Comparison of ENCODE assay signal across 8 mouse cellular contexts in the genomic region with DNA sequence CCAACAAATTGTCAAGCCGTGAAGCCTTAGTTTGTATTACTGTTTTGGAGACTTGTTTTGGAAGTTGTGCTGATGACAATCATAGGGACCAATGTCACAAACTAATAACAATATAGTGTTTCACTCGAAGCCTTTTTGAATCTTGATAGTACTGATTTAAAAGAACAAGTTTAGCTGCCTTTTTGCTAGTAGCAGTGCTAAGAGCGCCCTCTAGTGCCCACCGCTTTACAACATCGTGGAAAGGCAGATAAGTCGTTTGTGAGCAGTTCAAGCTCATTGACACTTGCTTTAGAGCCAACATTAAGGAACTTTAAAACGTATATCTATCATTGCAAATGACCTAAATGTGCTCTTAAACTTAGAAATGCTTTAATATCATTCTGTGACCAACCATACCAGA.
DNase-seq lines count a peak whose midpoint lies in the region; ATAC-seq and TF ChIP-seq lines count a peak whose summit lies in the region.

No protein-coding gene starts in this region.

- H3K9ac ChIP-seq in forebrain, postnatal 0 days, result no peak overlapping the region
- H3K9ac ChIP-seq in limb, embryonic 11.5 days (ENCODE audit: low read length), result no peak overlapping the region

- no peaks in the 10 kb centered on the region for H3K36me3 ChIP-seq in forebrain, postnatal 0 days (ENCODE audit: insufficient read depth)
- H3K36me3 ChIP-seq in limb, embryonic 11.5 days (ENCODE audit: control insufficient read depth, insufficient read depth, low read length), result no peaks in the 10 kb centered on the region

- H3K4me3 ChIP-seq in forebrain, postnatal 0 days (ENCODE audit: low read depth, low read length), result no peak overlapping the region
- H3K4me3 ChIP-seq in limb, embryonic 11.5 days (ENCODE audit: low read depth, low read length), result no peak overlapping the region

- H3K4me2 ChIP-seq in forebrain, postnatal 0 days (ENCODE audit: low read depth), result peak overlapping the region; percentile 29
- H3K4me2 ChIP-seq in limb, embryonic 11.5 days (ENCODE audit: low read depth, severe bottlenecking), result no peak overlapping the region

- H3K27me3 ChIP-seq in forebrain, postnatal 0 days (ENCODE audit: insufficient read depth, low read length), result no peaks in the 10 kb centered on the region
- no peaks in the 10 kb centered on the region for H3K27me3 ChIP-seq in limb, embryonic 11.5 days (ENCODE audit: control insufficient read depth, insufficient read depth, low read length)

- H3K27ac ChIP-seq in forebrain, postnatal 0 days (ENCODE audit: low read depth, low read length), result no peak overlapping the region
- no peak overlapping the region for H3K27ac ChIP-seq in limb, embryonic 11.5 days (replicated peaks; ENCODE audit: low read depth, low read length)

- DNase-seq in spleen, postnatal 10 days (ENCODE audit: low spot score in 2 of 2), result peak; percentile 4 to 67
- DNase-seq in spleen, adult 12 weeks (ENCODE audit: low spot score), result no peak
- peak; percentile 40 to 60 for DNase-seq in cerebellum, adult 18-20 months
- DNase-seq in forebrain, postnatal 0 days, result peak; percentile 94
- peak; percentile 47 to 85 for DNase-seq in kidney, adult 8-10 months
- peak; percentile 87 for DNase-seq in limb, embryonic 11.5 days (ENCODE audit: low spot score)
- DNase-seq in ovary, adult 18-20 months (ENCODE audit: low spot score), result peak; percentile 26
- peak; percentile 75 for DNase-seq in urinary bladder, postnatal 25 days (ENCODE audit: low spot score)

- peak; percentile 92 for TF ChIP-seq CTCF in forebrain, postnatal 0 days (IDR thresholded peaks at IDR 0.05; ENCODE audit: low read depth)

- H3K4me1 ChIP-seq in forebrain, postnatal 0 days (ENCODE audit: insufficient read depth), result no peaks in the 10 kb centered on the region
- H3K4me1 ChIP-seq in limb, embryonic 11.5 days (ENCODE audit: control insufficient read depth, insufficient read depth, low read length), result no peaks in the 10 kb centered on the region

- H3K9me3 ChIP-seq in forebrain, postnatal 0 days (ENCODE audit: low read length), result no peaks in the 10 kb centered on the region
- H3K9me3 ChIP-seq in limb, embryonic 11.5 days (ENCODE audit: control insufficient read depth, low read length), result no peaks in the 10 kb centered on the region

- 11% methylated on average over 7 of the region's 7 CpGs for WGBS in forebrain, postnatal 0 days
- 19% methylated on average over 7 of the region's 7 CpGs for WGBS in limb, embryonic 11.5 days

- no peak; the same call in 1 of the 2 replicates for ATAC-seq in forebrain, postnatal 0 days
- ATAC-seq in limb, embryonic 11.5 days (ENCODE audit: insufficient number of reproducible peaks, low FRiP score, low TSS enrichment, low read depth), result no peak
